Mouse (Mus musculus): ENCODE measurements around the gene Asb5. TPM values are rescaled to one million over a fixed set of nuclear protein-coding genes. Genes with fewer than 3 reads are reported as not detected.
"Not testable (repeated sequence)": the region's sequence is repeated elsewhere in the genome, so short reads cannot be mapped to it uniquely, and the experiment has no call there.

Asb5 gene
- total RNA-seq, 2 experiments from 2014 or later: 21.6 to 23.5 TPM

GRCm38 (mm10) chr8:54610238-54610637, 80.9 kb downstream of the Asb5 start:
- intact Hi-C loops (cut with DNase I): loop anchor here (5.0 kb wide), 3 partner anchors 38 to 78 kb away; no protein-coding TSS in a partner anchor
- peak; percentile 29 to 42 for DNase-seq

GRCm38 (mm10) chr8:54616710-54617109, 87.3 kb downstream of the Asb5 start:
- DNase-seq; intact Hi-C loops (cut with DNase I): not testable (repeated sequence)

Other genes with a start within 250 kb of the Asb5 start
- 10 to 100 TPM; 43.2 to 47.0 TPM for gene Spcs3, start 418 bp downstream of the Asb5 start, total RNA-seq (2021)
- not detected for gene Spata4, start 71.2 kb downstream of the Asb5 start, total RNA-seq (2021)